Mouse (Mus musculus): ENCODE measurements around the gene Slc25a36. TPM values are rescaled to one million over a fixed set of nuclear protein-coding genes. Genes with fewer than 3 reads are reported as not detected.

The Slc25a36 gene
- polyA plus RNA-seq, 1 experiment = 0.16 TPM

- peaks cover 4% of the 10 kb centered on the region; the same call in 1 of the 2 replicates for H3K27me3 ChIP-seq (ENCODE audit: control insufficient read depth)
- no peaks in the 10 kb centered on the region for H3K36me3 ChIP-seq (ENCODE audit: control insufficient read depth)
- TF ChIP-seq GATA1 (IDR thresholded peaks at IDR 0.05; ENCODE audit: low read length) (no peak), TAL1 (IDR thresholded peaks at IDR 0.05; ENCODE audit: low read length) (no peak)
Observed at GRCm38 (mm10) chr9:97114271-97114670, 3.3 kb upstream of the Slc25a36 start.

GRCm38 (mm10) chr9:97113555-97113929, 2.6 kb upstream of the Slc25a36 start:
- Histone ChIP-seq H3K9me3 (ENCODE audit: control insufficient read depth, low read length) (no peaks in the 10 kb centered on the region; the same call in 1 of the 2 replicates), H3K36me3 (ENCODE audit: control insufficient read depth) (no peaks in the 10 kb centered on the region), H3K4me1 (ENCODE audit: control insufficient read depth) (peaks cover 30% of the 10 kb centered on the region), H3K4me3 (replicated peaks) (no peak overlapping the region), H3K27me3 (ENCODE audit: control insufficient read depth) (peaks cover 2% of the 10 kb centered on the region; the same call in 1 of the 2 replicates)
- TF ChIP-seq TAL1 (IDR thresholded peaks at IDR 0.05; ENCODE audit: low read length) (no peak), GATA1 (IDR thresholded peaks at IDR 0.05; ENCODE audit: low read length) (no peak)

More at GRCm38 (mm10) chr9:97114271-97114670, 3.3 kb upstream of the Slc25a36 start:
- Histone ChIP-seq H3K9me3 (ENCODE audit: control insufficient read depth, low read length) (peaks cover 1% of the 10 kb centered on the region), H3K4me1 (ENCODE audit: control insufficient read depth) (peaks cover 23% of the 10 kb centered on the region), H3K4me3 (replicated peaks) (no peak overlapping the region)

DNA sequence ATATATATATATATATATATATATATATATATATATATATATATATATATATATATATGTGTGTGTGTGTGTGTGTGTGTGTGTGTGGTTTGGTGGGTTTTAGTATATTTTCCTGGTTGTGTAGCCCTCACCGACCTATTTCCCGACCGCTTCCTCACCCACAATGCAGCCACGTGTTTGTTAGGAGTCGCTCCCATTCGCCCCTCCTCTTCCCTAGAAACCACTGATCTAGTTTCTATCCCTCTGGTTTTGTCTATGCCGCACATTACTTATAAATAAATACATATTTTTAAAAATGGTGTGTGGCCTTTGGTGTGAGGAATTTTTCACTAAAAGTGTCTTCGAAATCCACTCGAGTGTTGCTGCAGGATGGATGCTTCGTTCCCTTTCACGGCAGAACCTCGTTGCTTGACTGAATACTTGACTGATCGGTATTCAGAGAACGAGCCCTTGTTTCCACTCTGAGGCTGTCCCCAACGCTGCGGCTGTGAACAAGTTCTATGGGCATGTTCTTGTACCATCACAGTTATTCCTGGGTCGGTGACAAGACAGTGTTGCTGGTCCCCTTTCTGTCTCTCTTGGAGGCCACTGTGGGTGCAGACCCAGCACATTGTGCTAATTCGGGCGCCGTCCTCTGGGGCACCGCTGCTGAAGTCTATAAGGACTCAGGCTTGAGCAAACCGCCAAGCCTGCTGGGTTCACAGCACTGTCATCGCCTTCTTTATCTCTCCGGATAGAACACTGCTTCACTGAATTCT, 2.0 kb upstream of the Slc25a36 start:
- H3K9me3 ChIP-seq (ENCODE audit: control insufficient read depth, low read length) = no peaks in the 10 kb centered on the region; the same call in 1 of the 2 replicates
- no peaks in the 10 kb centered on the region for H3K36me3 ChIP-seq (ENCODE audit: control insufficient read depth)
- TF ChIP-seq GATA1 (IDR thresholded peaks at IDR 0.05; ENCODE audit: low read length) (no peak), TAL1 (IDR thresholded peaks at IDR 0.05; ENCODE audit: low read length) (no peak)
- peaks cover 30% of the 10 kb centered on the region for H3K4me1 ChIP-seq (ENCODE audit: control insufficient read depth)
- H3K27me3 ChIP-seq (ENCODE audit: control insufficient read depth) = peaks cover 2% of the 10 kb centered on the region; the same call in 1 of the 2 replicates
- H3K4me3 ChIP-seq (replicated peaks) = no peak overlapping the region

- Histone ChIP-seq H3K4me3 (replicated peaks) (no peak overlapping the region), H3K27me3 (ENCODE audit: control insufficient read depth) (peaks cover 2% of the 10 kb centered on the region; the same call in 1 of the 2 replicates), H3K9me3 (ENCODE audit: control insufficient read depth, low read length) (no peaks in the 10 kb centered on the region; the same call in 1 of the 2 replicates), H3K4me1 (ENCODE audit: control insufficient read depth) (peaks cover 32% of the 10 kb centered on the region), H3K36me3 (ENCODE audit: control insufficient read depth) (no peaks in the 10 kb centered on the region)
- no peak for TF ChIP-seq GATA1 (IDR thresholded peaks at IDR 0.05; ENCODE audit: low read length)
- no peak for TF ChIP-seq TAL1 (IDR thresholded peaks at IDR 0.05; ENCODE audit: low read length)
Observed at GRCm38 (mm10) chr9:97112238-97112637, 1.3 kb upstream of the Slc25a36 start.

DNA sequence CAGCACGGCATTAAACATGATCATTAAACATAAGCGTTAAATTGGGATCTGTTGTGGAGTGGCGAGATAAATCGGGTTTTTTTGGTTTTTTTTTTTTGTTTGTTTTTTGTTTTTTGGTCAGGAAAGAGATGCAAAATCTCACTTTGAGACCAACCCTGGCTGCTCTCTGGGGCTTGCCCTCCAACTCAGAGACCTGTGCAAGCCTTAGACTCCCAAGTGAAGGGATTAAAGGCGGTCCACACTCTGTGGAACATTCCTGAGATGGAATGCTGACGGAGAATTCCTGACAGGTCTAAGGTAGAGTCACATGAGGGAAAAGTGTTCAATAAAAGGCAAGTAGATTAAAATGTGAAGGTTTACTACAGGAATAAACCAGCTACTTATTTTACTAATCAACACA, 549 bp upstream of the Slc25a36 start:
- Histone ChIP-seq H3K9me3 (ENCODE audit: control insufficient read depth, low read length) (no peaks in the 10 kb centered on the region; the same call in 1 of the 2 replicates), H3K4me1 (ENCODE audit: control insufficient read depth) (peaks cover 32% of the 10 kb centered on the region), H3K27me3 (ENCODE audit: control insufficient read depth) (peaks cover 1% of the 10 kb centered on the region; the same call in 1 of the 2 replicates), H3K36me3 (ENCODE audit: control insufficient read depth) (no peaks in the 10 kb centered on the region), H3K4me3 (replicated peaks) (peak overlapping the region; percentile 97)
- TF ChIP-seq GATA1 (IDR thresholded peaks at IDR 0.05; ENCODE audit: low read length) (no peak), TAL1 (IDR thresholded peaks at IDR 0.05; ENCODE audit: low read length) (no peak)

DNA sequence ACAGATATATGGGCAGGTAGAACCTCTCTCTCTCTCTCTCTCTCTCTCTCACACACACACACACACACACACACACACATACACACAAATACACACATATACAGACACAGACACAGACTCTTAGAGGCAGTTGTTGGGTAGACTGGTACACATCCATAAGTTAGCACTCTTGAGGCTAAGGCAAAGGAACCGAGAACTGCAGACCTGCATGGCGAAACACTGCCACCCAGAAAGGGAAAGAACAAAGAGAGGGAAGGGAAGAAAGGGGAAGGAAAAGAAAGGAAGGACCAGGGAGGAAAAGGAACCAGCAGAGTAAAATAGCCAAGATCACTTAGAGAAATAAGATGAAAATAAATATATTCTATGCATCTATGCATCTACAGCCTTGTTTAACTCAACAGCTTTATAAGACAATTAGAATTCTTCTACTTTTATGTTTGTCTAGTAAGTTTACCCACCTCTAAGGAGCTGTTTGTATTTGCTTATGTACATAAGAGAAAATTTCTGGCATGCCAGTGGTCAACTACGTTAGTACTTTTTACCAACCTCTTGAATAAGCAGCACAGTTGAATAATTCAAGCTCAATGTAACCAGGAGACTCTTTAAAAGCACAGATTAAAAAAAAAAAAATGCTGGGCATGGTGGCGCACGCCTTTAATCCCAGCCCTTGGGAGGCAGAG, 4.3 kb downstream of the Slc25a36 start:
- Histone ChIP-seq H3K27me3 (ENCODE audit: control insufficient read depth) (no peaks in the 10 kb centered on the region; the same call in 1 of the 2 replicates), H3K4me1 (ENCODE audit: control insufficient read depth) (peaks cover 49% of the 10 kb centered on the region), H3K9me3 (ENCODE audit: control insufficient read depth, low read length) (no peaks in the 10 kb centered on the region), H3K36me3 (ENCODE audit: control insufficient read depth) (no peaks in the 10 kb centered on the region), H3K4me3 (replicated peaks) (no peak overlapping the region)
- no peak for TF ChIP-seq TAL1 (IDR thresholded peaks at IDR 0.05; ENCODE audit: low read length)
- no peak for TF ChIP-seq GATA1 (IDR thresholded peaks at IDR 0.05; ENCODE audit: low read length)

DNA sequence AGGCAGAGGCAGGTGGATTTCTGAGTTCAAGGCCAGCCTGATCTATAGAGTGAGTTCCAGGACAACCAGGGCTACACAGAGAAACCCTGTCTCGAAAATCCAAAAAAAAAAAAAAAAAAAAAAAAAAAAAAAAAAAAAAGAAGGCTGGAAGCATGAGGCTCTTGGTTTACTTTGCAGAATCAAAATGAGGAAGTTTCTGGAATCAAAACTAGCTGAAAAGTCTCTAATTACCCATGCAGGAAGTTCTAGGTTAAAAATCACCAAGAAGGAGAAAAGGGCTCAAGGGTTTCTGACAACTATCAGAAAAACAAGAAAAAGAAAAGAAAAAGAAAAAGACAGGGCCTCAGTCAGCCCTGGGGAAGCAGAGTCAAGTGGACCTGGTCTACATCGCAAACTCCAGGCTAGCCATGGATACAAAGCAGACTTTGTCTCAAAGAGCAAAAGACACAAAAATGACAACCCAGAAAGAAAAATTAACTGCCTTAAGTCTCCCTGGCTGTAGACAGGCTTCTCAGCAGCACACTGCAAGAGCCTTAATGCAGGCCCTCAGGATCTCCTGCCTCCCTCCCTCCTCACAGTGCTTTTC, 5.5 kb downstream of the Slc25a36 start:
- Histone ChIP-seq H3K4me3 (replicated peaks) (no peak overlapping the region), H3K9me3 (ENCODE audit: control insufficient read depth, low read length) (no peaks in the 10 kb centered on the region), H3K36me3 (ENCODE audit: control insufficient read depth) (no peaks in the 10 kb centered on the region), H3K4me1 (ENCODE audit: control insufficient read depth) (peaks cover 38% of the 10 kb centered on the region), H3K27me3 (ENCODE audit: control insufficient read depth) (no peaks in the 10 kb centered on the region; the same call in 1 of the 2 replicates)
- TF ChIP-seq TAL1 (IDR thresholded peaks at IDR 0.05; ENCODE audit: low read length) = no peak

DNA sequence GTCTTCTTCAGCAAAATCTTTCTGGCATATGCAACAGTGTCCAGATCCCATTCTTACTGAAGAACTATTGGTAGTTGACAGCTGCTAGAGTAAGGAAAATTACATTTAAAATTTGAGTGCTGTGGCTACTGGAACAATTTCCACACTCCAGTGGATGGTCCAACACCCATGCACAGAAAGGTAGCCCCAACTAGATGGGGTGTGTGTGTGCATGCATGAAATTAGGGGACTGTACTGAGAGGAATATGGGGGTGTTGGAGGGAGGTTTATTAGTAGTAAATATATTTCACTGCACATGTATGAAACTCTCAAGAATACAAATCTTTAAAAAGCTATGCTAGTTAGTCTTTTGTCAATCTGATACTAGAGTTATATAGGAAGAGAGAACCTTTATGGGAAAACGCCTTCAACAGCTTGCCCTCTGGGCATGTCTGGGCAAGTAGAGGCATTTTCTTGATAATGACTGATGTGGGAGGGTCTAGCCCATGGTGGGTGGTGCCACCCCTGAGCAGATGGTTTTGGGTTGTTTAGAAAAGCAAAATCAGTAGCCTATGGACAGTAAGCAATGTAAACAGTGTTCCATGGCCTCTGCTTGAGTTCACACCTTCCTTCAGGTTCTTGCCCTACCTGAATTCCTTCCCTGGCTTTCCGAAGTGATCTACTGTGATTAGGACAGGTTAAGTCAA, 7.4 kb downstream of the Slc25a36 start:
- no peaks in the 10 kb centered on the region; the same call in 1 of the 2 replicates for H3K27me3 ChIP-seq (ENCODE audit: control insufficient read depth)
- peaks cover 24% of the 10 kb centered on the region for H3K4me1 ChIP-seq (ENCODE audit: control insufficient read depth)
- H3K4me3 ChIP-seq (replicated peaks) = no peak overlapping the region
- peaks cover 6% of the 10 kb centered on the region for H3K36me3 ChIP-seq (ENCODE audit: control insufficient read depth)
- H3K9me3 ChIP-seq (ENCODE audit: control insufficient read depth, low read length) = no peaks in the 10 kb centered on the region
- TF ChIP-seq GATA1 (IDR thresholded peaks at IDR 0.05; ENCODE audit: low read length) = no peak
- no peak for TF ChIP-seq TAL1 (IDR thresholded peaks at IDR 0.05; ENCODE audit: low read length)
